Mouse (Mus musculus) heart, embryonic 14.5 days (tissue): ENCODE results near the gene Med20. TPM values are rescaled to one million over a fixed set of nuclear protein-coding genes. Genes with fewer than 3 reads are reported as not detected.
A peak's percentile ranks its signal among the peaks of the same experiment; 100 is the strongest.

Source experiments
- ATAC-seq: fragments of 200-750 bp; cut with Nextera tagmentation; 2 replicates; pipeline ENCODE4 v1.8.0; 2017; ENCODE audit warnings: low read depth, moderate TSS enrichment; ENCODE audit not compliant: insufficient number of reproducible peaks, insufficient read depth, low FRiP score
- H3K27ac ChIP-seq, 2 experiments: fragments of 200-500 bp in 1 of 2; fragments of 300-500 bp in 1 of 2; sonication (generic) in 1 of 2; replicated peaks in 1 of 2; 2 replicates each; pipeline ENCODE4 v1.5.1; 2012 to 2014; ENCODE audit warnings: low read depth in 2 of 2, low read length in 2 of 2, control low read depth in 1 of 2, mild to moderate bottlenecking in 1 of 2, mixed read lengths in 1 of 2; ENCODE audit not compliant: control insufficient read depth in 1 of 2, insufficient read depth in 1 of 2
- H3K27me3 ChIP-seq: fragments of 300-500 bp; sonication (generic); 2 replicates; pipeline ENCODE4 v1.6.1; 2014; ENCODE audit warnings: mild to moderate bottlenecking, low read length, control low read depth; ENCODE audit not compliant: control insufficient read depth, insufficient read depth
- H3K36me3 ChIP-seq: fragments of 300-500 bp; sonication (generic); 2 replicates; pipeline ENCODE4 v1.6.1; 2014; ENCODE audit warnings: mild to moderate bottlenecking, control low read depth, low read length, mixed read lengths; ENCODE audit not compliant: control insufficient read depth, insufficient read depth
- H3K4me1 ChIP-seq, 2 experiments: fragments of 200-500 bp in 1 of 2; fragments of 300-500 bp in 1 of 2; sonication (generic) in 1 of 2; 2 replicates each; pipeline ENCODE4 v1.6.1; 2012 to 2014; ENCODE audit warnings: low read length in 2 of 2, control low read depth in 1 of 2, mixed read lengths in 1 of 2; ENCODE audit not compliant: control insufficient read depth in 2 of 2, insufficient read depth in 2 of 2
- H3K4me2 ChIP-seq: fragments of 300-500 bp; sonication (generic); 2 replicates; pipeline ENCODE4 v1.6.1; 2014; ENCODE audit warnings: mild to moderate bottlenecking, low read length
- H3K4me3 ChIP-seq, 2 experiments: fragments of 200-500 bp in 1 of 2; fragments of 300-500 bp in 1 of 2; sonication (generic) in 1 of 2; 2 replicates each; pipeline ENCODE4 v1.5.1; 2012 to 2014; ENCODE audit warnings: low read length in 2 of 2, mild to moderate bottlenecking in 2 of 2, control low read depth in 1 of 2, low read depth in 1 of 2, moderate library complexity in 1 of 2; ENCODE audit not compliant: control insufficient read depth in 1 of 2, insufficient read depth in 1 of 2
- H3K9ac ChIP-seq: fragments of 300-500 bp; sonication (generic); 2 replicates; pipeline ENCODE4 v1.6.1; 2014; ENCODE audit warnings: mild to moderate bottlenecking, low read length
- H3K9me3 ChIP-seq: fragments of 300-500 bp; sonication (generic); 2 replicates; pipeline ENCODE4 v1.6.1; 2016; ENCODE audit warnings: low read length, control low read depth; ENCODE audit not compliant: control insufficient read depth
- WGBS: fragments of 180-500 bp; shearing (Covaris S2); extraction: QIAGEN DNeasy Blood & Tissue Kit; methylation state at CpG from one replicate; pipeline ENCODE4 v1.1.7; 2014; 5-methylcytosine and 5-hydroxymethylcytosine counted together
- polyA plus RNA-seq: library from polyadenylated mRNA; unstranded; fragments of >200 nt; fragmentation: Nextera tagmentation; extraction: Ambion mirVana; gene quantifications from 2 replicates; pipeline ENCODE4 v1.2.1, GENCODE M21; 2014

Gene Med20
- polyA plus RNA-seq, 1 experiment from 2014 or later: 28.6 TPM

DNA sequence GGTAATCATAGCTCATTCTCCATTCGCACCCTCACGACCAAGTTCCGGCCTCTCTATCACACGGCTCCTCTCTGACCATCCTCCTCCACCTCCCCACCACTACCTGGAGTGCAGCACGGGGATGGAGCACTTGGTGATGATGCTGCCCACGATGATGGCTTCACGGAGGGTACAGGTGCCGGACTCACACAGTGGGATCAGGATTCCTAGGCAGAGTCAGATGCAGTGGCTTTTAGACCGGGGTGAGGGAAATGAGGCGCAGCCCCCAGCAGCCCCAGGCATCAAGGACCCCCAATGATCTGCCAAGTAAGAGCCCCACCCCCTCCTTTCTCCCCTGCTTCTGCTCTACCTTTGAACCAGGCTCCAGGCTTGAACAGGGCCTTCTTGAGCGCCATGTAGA, 9.1 kb upstream of the Med20 start:
- Histone ChIP-seq H3K9ac (no peak overlapping the region), H3K4me3 (no peak overlapping the region), H3K9me3 (no peaks in the 10 kb centered on the region), H3K27ac (no peak overlapping the region), H3K36me3 (peaks cover 96% of the 10 kb centered on the region), H3K4me2 (no peak overlapping the region), H3K27me3 (no peaks in the 10 kb centered on the region), H3K4me1 (peaks cover 7 to 13% of the 10 kb centered on the region in 2 experiments)
- 91% methylated on average over 11 of the region's 11 CpGs for WGBS
- no peak for ATAC-seq

DNA sequence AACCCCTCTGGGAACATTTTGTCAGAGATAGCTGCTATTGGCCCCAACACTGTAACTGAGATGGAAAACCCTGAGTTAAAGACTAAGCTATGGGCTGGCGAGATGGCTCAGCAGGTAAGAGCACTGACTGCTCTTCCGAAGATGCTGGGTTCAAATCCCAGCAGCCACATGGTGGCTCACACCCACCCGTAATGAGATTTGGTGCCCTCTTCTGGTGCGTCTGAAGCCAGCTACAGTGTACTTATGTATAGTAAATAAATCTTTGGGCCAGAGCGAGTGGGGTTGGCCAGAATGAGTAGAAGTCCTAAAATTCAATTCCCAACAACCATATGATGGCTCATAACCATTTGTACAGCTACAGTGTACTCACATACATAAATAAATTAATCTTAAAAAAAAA, 5.2 kb upstream of the Med20 start:
- H3K27me3 ChIP-seq: no peaks in the 10 kb centered on the region
- H3K9me3 ChIP-seq: no peaks in the 10 kb centered on the region
- H3K4me3 ChIP-seq: no peak overlapping the region
- H3K4me2 ChIP-seq: no peak overlapping the region
- 76% methylated on average over 5 of the region's 5 CpGs for WGBS
- ATAC-seq: no peak
- peaks cover 0 to 11% of the 10 kb centered on the region in 2 experiments; a peak in 2 of 4 replicates for H3K4me1 ChIP-seq
- no peak overlapping the region for H3K27ac ChIP-seq
- peaks cover 74% of the 10 kb centered on the region for H3K36me3 ChIP-seq
- no peak overlapping the region for H3K9ac ChIP-seq

DNA sequence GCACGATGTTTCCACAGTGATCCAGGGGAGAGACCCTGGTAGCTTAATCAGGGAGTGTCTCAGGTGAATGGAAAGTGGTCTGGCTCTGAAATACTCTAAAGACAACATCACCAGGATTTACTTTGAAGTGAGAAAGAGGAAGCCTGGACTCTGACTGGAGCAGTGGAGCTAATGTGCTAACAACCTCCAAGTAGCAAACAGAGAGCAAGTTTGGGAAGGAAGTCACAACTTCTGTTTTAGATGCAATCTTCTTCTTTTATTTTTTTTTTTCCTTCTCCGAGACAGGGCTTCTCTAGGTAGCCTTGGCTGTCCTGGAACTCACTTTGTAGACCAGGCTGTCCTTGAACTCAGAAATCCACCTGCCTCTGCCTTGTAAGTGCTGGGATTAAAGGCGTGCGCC, 2.2 kb upstream of the Med20 start:
- no peak overlapping the region for H3K27ac ChIP-seq
- peaks cover 6 to 23% of the 10 kb centered on the region in 2 experiments; a peak in 3 of 4 replicates for H3K4me1 ChIP-seq
- no peak overlapping the region for H3K9ac ChIP-seq
- H3K27me3 ChIP-seq: no peaks in the 10 kb centered on the region
- H3K36me3 ChIP-seq: peaks cover 64% of the 10 kb centered on the region
- WGBS: 86% methylated on average over 4 of the region's 4 CpGs
- ATAC-seq: no peak
- no peak overlapping the region for H3K4me2 ChIP-seq
- no peak overlapping the region for H3K4me3 ChIP-seq
- no peaks in the 10 kb centered on the region for H3K9me3 ChIP-seq

DNA sequence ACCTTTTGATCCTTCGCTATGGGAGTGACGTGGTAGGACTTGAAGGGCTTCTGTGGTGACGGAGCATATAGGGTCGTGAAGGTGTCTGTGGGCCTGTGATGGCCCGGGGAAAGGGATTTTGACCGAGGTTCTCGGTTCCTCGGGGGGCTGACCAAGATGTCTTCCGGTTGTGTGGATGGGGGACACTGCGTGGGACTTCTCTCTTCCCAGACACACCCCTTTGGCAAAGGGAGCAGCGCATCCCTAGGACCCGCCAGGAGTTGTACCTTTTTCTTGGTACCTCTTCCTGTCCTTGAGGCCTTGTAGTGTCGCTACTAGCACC, 240 bp downstream of the Med20 start:
- no peaks in the 10 kb centered on the region for H3K27me3 ChIP-seq
- peak overlapping the region; percentile 74 to 91 for H3K4me3 ChIP-seq
- peak overlapping the region; percentile 24 to 80; a peak in 3 of 4 replicates for H3K27ac ChIP-seq
- H3K36me3 ChIP-seq: peaks cover 64% of the 10 kb centered on the region
- H3K4me1 ChIP-seq: peaks cover 6 to 23% of the 10 kb centered on the region in 2 experiments; a peak in 3 of 4 replicates
- ATAC-seq: no peak
- WGBS: under 1% methylated on average over 13 of the region's 13 CpGs
- H3K9ac ChIP-seq: peak overlapping the region; percentile 85
- peak overlapping the region; percentile 90 for H3K4me2 ChIP-seq
- H3K9me3 ChIP-seq: no peaks in the 10 kb centered on the region

DNA sequence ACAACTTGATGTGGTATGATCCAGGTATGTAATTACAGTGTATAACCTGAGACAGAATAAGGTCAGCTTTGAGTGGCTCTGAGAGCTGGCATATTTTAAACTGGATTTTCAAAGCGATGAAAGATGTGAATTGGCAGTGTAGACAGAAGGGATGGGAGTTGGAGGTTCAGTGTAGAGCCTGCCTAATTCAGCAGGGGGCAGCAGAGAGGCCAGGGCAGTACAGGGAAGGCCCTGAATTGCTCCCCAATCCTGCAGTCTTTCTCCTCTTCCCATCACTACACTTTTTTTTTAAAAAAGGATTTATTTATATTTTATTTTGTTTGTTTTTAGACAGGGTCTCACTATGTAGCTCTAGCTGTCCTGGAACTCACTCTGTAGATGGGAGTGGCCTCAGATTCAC, 2.6 kb downstream of the Med20 start:
- no peak overlapping the region for H3K9ac ChIP-seq
- no peaks in the 10 kb centered on the region for H3K27me3 ChIP-seq
- no peak overlapping the region for H3K27ac ChIP-seq
- no peak overlapping the region for H3K4me3 ChIP-seq
- no peak overlapping the region for H3K4me2 ChIP-seq
- peaks cover 6 to 23% of the 10 kb centered on the region in 2 experiments; a peak in 3 of 4 replicates for H3K4me1 ChIP-seq
- H3K36me3 ChIP-seq: peaks cover 65% of the 10 kb centered on the region
- 79% methylated on average over 1 of the region's 1 CpGs for WGBS
- ATAC-seq: no peak
- H3K9me3 ChIP-seq: no peaks in the 10 kb centered on the region

DNA sequence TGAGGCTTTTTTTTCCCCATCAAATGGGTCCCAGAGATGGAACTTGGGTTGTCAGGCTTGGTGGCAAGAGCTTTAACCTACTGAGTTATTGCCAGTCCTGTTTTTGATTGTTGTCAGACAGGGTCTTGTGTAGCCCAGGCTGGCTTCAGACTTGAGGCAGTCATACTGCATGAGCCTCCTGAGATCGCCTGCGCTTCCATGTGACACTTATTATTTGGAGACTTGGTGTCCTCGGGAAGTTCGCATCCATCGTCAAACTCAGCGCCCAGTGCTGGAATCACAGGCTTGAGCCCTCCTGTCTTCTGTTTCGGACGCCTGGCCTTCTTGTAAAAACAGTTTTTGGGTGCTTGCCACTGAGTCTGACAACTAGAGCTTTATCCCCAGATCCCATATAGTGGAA, 4.7 kb downstream of the Med20 start:
- no peak overlapping the region for H3K9ac ChIP-seq
- peaks cover 6 to 12% of the 10 kb centered on the region in 2 experiments; a peak in 3 of 4 replicates for H3K4me1 ChIP-seq
- no peak for ATAC-seq
- H3K36me3 ChIP-seq: peaks cover 82% of the 10 kb centered on the region
- H3K9me3 ChIP-seq: no peaks in the 10 kb centered on the region
- no peaks in the 10 kb centered on the region for H3K27me3 ChIP-seq
- WGBS: 92% methylated on average over 8 of the region's 8 CpGs
- H3K4me3 ChIP-seq: no peak overlapping the region
- H3K27ac ChIP-seq: no peak overlapping the region
- H3K4me2 ChIP-seq: no peak overlapping the region

DNA sequence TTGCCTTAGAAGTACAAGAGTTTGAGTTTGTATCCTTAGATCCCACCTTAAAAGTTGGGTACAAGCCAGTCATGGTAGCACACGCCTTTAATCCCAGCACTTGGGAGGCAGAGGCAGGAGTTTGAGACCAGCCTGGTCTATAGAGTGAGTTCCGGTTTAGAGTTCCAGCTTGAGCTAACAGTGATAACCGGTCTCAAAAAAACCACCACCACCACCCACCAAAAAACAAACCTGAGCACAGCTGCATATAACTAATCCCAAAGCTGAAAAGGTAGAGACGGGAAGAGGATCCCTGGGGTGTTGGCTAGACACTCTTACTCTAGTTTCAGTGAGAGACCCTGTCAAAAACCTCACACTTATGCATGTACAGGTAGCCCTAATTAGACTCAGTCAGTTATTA, 5.3 kb downstream of the Med20 start:
- Histone ChIP-seq H3K4me1 (peaks cover 6 to 12% of the 10 kb centered on the region in 2 experiments; a peak in 3 of 4 replicates), H3K4me2 (no peak overlapping the region), H3K27me3 (no peaks in the 10 kb centered on the region), H3K27ac (no peak overlapping the region), H3K36me3 (peaks cover 87% of the 10 kb centered on the region), H3K9ac (no peak overlapping the region), H3K4me3 (no peak overlapping the region), H3K9me3 (no peaks in the 10 kb centered on the region)
- ATAC-seq: no peak
- 88% methylated on average over 4 of the region's 4 CpGs for WGBS

DNA sequence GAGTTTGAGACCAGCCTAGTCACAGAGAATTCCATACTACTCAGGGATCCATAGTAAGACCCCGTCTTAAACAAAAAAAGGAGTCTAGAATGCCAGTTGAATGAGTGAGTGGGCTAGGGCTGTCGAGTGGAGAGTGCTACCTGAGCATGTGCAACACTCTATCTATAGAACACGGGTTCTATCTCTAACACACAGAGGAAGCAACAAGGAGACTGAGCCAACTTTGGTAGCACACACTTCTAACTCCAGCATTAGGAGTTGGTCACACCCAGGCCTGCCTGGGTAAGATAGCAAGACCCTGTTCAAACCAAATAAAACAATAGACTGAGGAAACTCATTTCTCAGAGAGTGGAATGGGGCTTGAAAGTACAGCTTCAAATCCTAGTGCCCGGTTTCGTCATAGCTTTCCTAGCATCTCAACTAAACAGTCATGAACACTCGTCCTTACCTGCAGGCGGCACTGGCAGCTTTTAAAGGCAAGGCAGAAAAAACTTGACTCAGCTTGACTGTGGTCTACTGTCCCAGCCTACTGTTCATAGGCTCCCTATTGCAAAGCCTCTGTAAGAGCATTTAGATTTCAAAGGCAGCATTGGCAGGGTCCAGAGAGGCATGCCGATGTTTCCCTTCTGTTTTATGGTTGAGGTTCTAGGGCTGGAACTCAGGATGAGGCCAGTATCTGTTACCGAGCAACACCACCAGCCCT, 6.4 kb downstream of the Med20 start:
- no peak overlapping the region for H3K4me3 ChIP-seq
- ATAC-seq: no peak
- no peak overlapping the region for H3K4me2 ChIP-seq
- H3K9ac ChIP-seq: no peak overlapping the region
- H3K27ac ChIP-seq: no peak overlapping the region
- peaks cover 96% of the 10 kb centered on the region for H3K36me3 ChIP-seq
- H3K27me3 ChIP-seq: no peaks in the 10 kb centered on the region
- 87% methylated on average over 9 of the region's 9 CpGs for WGBS
- peaks cover under 1 to 3% of the 10 kb centered on the region in 2 experiments; a peak in 2 of 4 replicates for H3K4me1 ChIP-seq
- no peaks in the 10 kb centered on the region for H3K9me3 ChIP-seq
